Mouse (Mus musculus) embryonic facial prominence, embryonic 13.5 days (tissue): ENCODE results near the gene Capzb. TPM values are rescaled to one million over a fixed set of nuclear protein-coding genes. Genes with fewer than 3 reads are reported as not detected.

ENCODE experiments used
- ATAC-seq: fragments of 200-750 bp; cut with Nextera tagmentation; 2 replicates; pipeline ENCODE4 v1.8.0; 2017; ENCODE audit warnings: low read depth; ENCODE audit not compliant: insufficient number of reproducible peaks, insufficient read depth, low FRiP score, low TSS enrichment
- H3K27ac ChIP-seq: fragments of 300-500 bp; sonication (generic); 2 replicates; pipeline ENCODE4 v1.5.1; 2015; ENCODE audit warnings: moderate library complexity, mild to moderate bottlenecking, inconsistent platforms
- H3K27me3 ChIP-seq: fragments of 300-500 bp; sonication (generic); 2 replicates; pipeline ENCODE4 v1.6.1; 2015; ENCODE audit warnings: mild to moderate bottlenecking, inconsistent platforms
- H3K36me3 ChIP-seq: fragments of 300-500 bp; sonication (generic); 2 replicates; pipeline ENCODE4 v1.6.1; 2015; ENCODE audit warnings: mild to moderate bottlenecking, inconsistent platforms
- H3K4me1 ChIP-seq: fragments of 300-500 bp; sonication (generic); 2 replicates; pipeline ENCODE4 v1.6.1; 2015; ENCODE audit warnings: inconsistent platforms
- H3K4me2 ChIP-seq: fragments of 300-500 bp; sonication (generic); 2 replicates; pipeline ENCODE4 v1.6.1; 2015; ENCODE audit warnings: moderate library complexity, mild to moderate bottlenecking, inconsistent platforms
- H3K4me3 ChIP-seq: fragments of 300-500 bp; sonication (generic); 2 replicates; pipeline ENCODE4 v1.5.1; 2015; ENCODE audit warnings: mild to moderate bottlenecking, inconsistent platforms
- H3K9ac ChIP-seq: fragments of 300-500 bp; sonication (generic); 2 replicates; pipeline ENCODE4 v1.6.1; 2015; ENCODE audit warnings: mild to moderate bottlenecking, inconsistent platforms
- H3K9me3 ChIP-seq: fragments of 300-500 bp; sonication (generic); 2 replicates; pipeline ENCODE4 v1.6.1; 2016; ENCODE audit warnings: inconsistent platforms
- WGBS: fragments of 180-500 bp; shearing (Covaris S2); methylation state at CpG from one replicate; pipeline ENCODE4 v1.1.7; 2015; ENCODE audit warnings: mixed read lengths; 5-methylcytosine and 5-hydroxymethylcytosine counted together
- microRNA-seq: library from miRNA; unstranded; fragments of <30 nt; microRNA quantifications from one replicate; pipeline ENCODE4, GENCODE M21; 2016
- polyA plus RNA-seq: library from polyadenylated mRNA; unstranded; fragments of >200 nt; fragmentation: Nextera tagmentation; extraction: Ambion mirVana; gene quantifications from 2 replicates; pipeline ENCODE4 v1.2.1, GENCODE M21; 2015

Capzb gene
- polyA plus RNA-seq, 1 experiment from 2014 or later: 424 TPM

GRCm38 (mm10) chr4:139319740-139320139, 127.0 kb downstream of the Capzb start:
- no peak for ATAC-seq
- H3K27ac ChIP-seq: no peak overlapping the region
- peaks cover 52% of the 10 kb centered on the region for H3K36me3 ChIP-seq
- H3K9me3 ChIP-seq: no peaks in the 10 kb centered on the region
- H3K4me1 ChIP-seq: no peaks in the 10 kb centered on the region
- H3K4me2 ChIP-seq: no peak overlapping the region
- H3K9ac ChIP-seq: no peak overlapping the region
- 83% methylated on average over 4 of the region's 4 CpGs for WGBS
- H3K27me3 ChIP-seq: no peaks in the 10 kb centered on the region
- H3K4me3 ChIP-seq: no peak overlapping the region

- H3K4me1 ChIP-seq: no peaks in the 10 kb centered on the region
- H3K9ac ChIP-seq: no peak overlapping the region
- no peaks in the 10 kb centered on the region for H3K9me3 ChIP-seq
- peak overlapping the region; percentile 51 for H3K4me2 ChIP-seq
- no peak overlapping the region for H3K27ac ChIP-seq
- whole genome bisulfite sequencing: 12% methylated on average over 10 of the region's 10 CpGs
- peak overlapping the region; percentile 27 for H3K4me3 ChIP-seq
- ATAC-seq: peak; percentile 69; the same call in 1 of the 2 replicates
- no peaks in the 10 kb centered on the region; the same call in 1 of the 2 replicates for H3K27me3 ChIP-seq
- H3K36me3 ChIP-seq: no peaks in the 10 kb centered on the region
These were observed 137.9 kb downstream of the Capzb start for GRCm38 (mm10) chr4:139330605-139331004.

- no peak overlapping the region for H3K4me2 ChIP-seq
- no peaks in the 10 kb centered on the region for H3K4me1 ChIP-seq
- ATAC-seq: no peak
- no peaks in the 10 kb centered on the region for H3K36me3 ChIP-seq
- H3K9ac ChIP-seq: no peak overlapping the region
- no peak overlapping the region for H3K4me3 ChIP-seq
- WGBS: 67% methylated on average over 7 of the region's 9 CpGs
- H3K9me3 ChIP-seq: no peaks in the 10 kb centered on the region
- no peak overlapping the region for H3K27ac ChIP-seq
- peaks cover 16% of the 10 kb centered on the region for H3K27me3 ChIP-seq
These were observed 142.1 kb downstream of the Capzb start for GRCm38 (mm10) chr4:139334631-139335295.

- H3K4me2 ChIP-seq: no peak overlapping the region
- WGBS: 62% methylated on average over 7 of the region's 7 CpGs
- no peak for ATAC-seq
- H3K27me3 ChIP-seq: peaks cover 16% of the 10 kb centered on the region
- H3K27ac ChIP-seq: no peak overlapping the region
- no peaks in the 10 kb centered on the region for H3K9me3 ChIP-seq
- no peaks in the 10 kb centered on the region for H3K36me3 ChIP-seq
- no peak overlapping the region for H3K9ac ChIP-seq
- no peak overlapping the region for H3K4me3 ChIP-seq
- no peaks in the 10 kb centered on the region for H3K4me1 ChIP-seq
These were observed 142.8 kb downstream of the Capzb start for GRCm38 (mm10) chr4:139335507-139335906.

- Histone ChIP-seq H3K4me1 (no peaks in the 10 kb centered on the region), H3K4me3 (peak overlapping the region; percentile 24), H3K9ac (peak overlapping the region; percentile 49; the same call in 1 of the 2 replicates), H3K27me3 (peaks cover 16% of the 10 kb centered on the region), H3K4me2 (peak overlapping the region; percentile 57), H3K9me3 (no peaks in the 10 kb centered on the region), H3K36me3 (no peaks in the 10 kb centered on the region), H3K27ac (no peak overlapping the region)
- 31% methylated on average over 24 of the region's 24 CpGs for WGBS
- no peak; the same call in 1 of the 2 replicates for ATAC-seq
These were observed 144.3 kb downstream of the Capzb start for GRCm38 (mm10) chr4:139336822-139337483.

GRCm38 (mm10) chr4:139338145-139338544, 145.4 kb downstream of the Capzb start:
- Histone ChIP-seq H3K27ac (no peak overlapping the region), H3K9me3 (no peaks in the 10 kb centered on the region), H3K36me3 (no peaks in the 10 kb centered on the region), H3K4me2 (no peak overlapping the region), H3K27me3 (peaks cover 16% of the 10 kb centered on the region), H3K9ac (no peak overlapping the region), H3K4me1 (no peaks in the 10 kb centered on the region), H3K4me3 (no peak overlapping the region)
- ATAC-seq: no peak
- 57% methylated on average over 33 of the region's 33 CpGs for WGBS

- Histone ChIP-seq H3K9me3 (no peaks in the 10 kb centered on the region), H3K4me2 (no peak overlapping the region), H3K4me3 (no peak overlapping the region), H3K36me3 (peaks cover 9% of the 10 kb centered on the region), H3K27ac (no peak overlapping the region), H3K9ac (no peak overlapping the region), H3K4me1 (0 out of 2 replicates have a peak, but pooled peaks cover 5% of the 10 kb centered on the region), H3K27me3 (peaks cover 16% of the 10 kb centered on the region)
- WGBS: 87% methylated on average over 4 of the region's 4 CpGs
- no peak for ATAC-seq
These were observed 148.1 kb downstream of the Capzb start for GRCm38 (mm10) chr4:139340835-139341234.

Small RNA genes lying within 50 kb of the gene (microRNA-seq; reads per million reads assigned to microRNA genes)
- gene Gm24245 (2.4 reads per million, percentile 7 among the genes with 10 or more reads in this experiment), gene Gm25732 (0.55 reads per million)

Other genes starting within 250 kb of the Capzb start
- gene Rnf186, start 225.8 kb upstream of the Capzb start, polyA plus RNA-seq: not detected in 2 replicates
- 3.3 and 3.4 TPM in 2 replicates for gene Tmco4, start 220.0 kb upstream of the Capzb start, polyA plus RNA-seq
- 0.22 and 0.51 TPM in 2 replicates for gene Htr6, start 117.3 kb upstream of the Capzb start, polyA plus RNA-seq
- gene Nbl1, start 99.9 kb upstream of the Capzb start, polyA plus RNA-seq: 144 and 187 TPM in 2 replicates
- 459 and 517 TPM in 2 replicates for gene Minos1, start 61.8 kb upstream of the Capzb start, polyA plus RNA-seq
- gene Pqlc2, start 117.8 kb downstream of the Capzb start, polyA plus RNA-seq: 14.9 and 16.7 TPM in 2 replicates
- gene Akr7a5, start 117.8 kb downstream of the Capzb start, polyA plus RNA-seq: 91.9 and 121 TPM in 2 replicates
- gene Mrto4, start 159.7 kb downstream of the Capzb start, polyA plus RNA-seq: 122 and 130 TPM in 2 replicates
- gene Emc1, start 159.7 kb downstream of the Capzb start, polyA plus RNA-seq: 29.1 and 29.4 TPM in 2 replicates
- gene Ubr4, start 159.7 kb downstream of the Capzb start, polyA plus RNA-seq: 75.3 and 76.1 TPM in 2 replicates